Mouse (Mus musculus): Measurements from ENCODE around the gene Sema3f.

- no peak for TF ChIP-seq REST (IDR thresholded peaks at IDR 0.05; ENCODE audit: insufficient read depth, insufficient read length)
- no peak for TF ChIP-seq POLR2A (IDR thresholded peaks at IDR 0.05; ENCODE audit: insufficient read length, low read depth)
- peak in 2 of 3 experiments; percentile 57 to 77 for TF ChIP-seq MYOD1 (IDR thresholded peaks at IDR 0.05; ENCODE audit: control insufficient read depth in 1 of 3, insufficient read length in 2 of 3, low read depth in 2 of 3)
- no peak for TF ChIP-seq MAX (IDR thresholded peaks at IDR 0.05; ENCODE audit: low read depth)
- no peak for TF ChIP-seq E2F4 (IDR thresholded peaks at IDR 0.05; ENCODE audit: insufficient read depth)
- TF ChIP-seq POLR2AphosphoS2 (IDR thresholded peaks at IDR 0.05; ENCODE audit: insufficient read length, low read depth), result no peak
- no peak for TF ChIP-seq USF1 (IDR thresholded peaks at IDR 0.05; ENCODE audit: low read depth)
- peak; percentile 21 for TF ChIP-seq TCF12 (IDR thresholded peaks at IDR 0.05; ENCODE audit: insufficient read depth, poor library complexity, severe bottlenecking)
- TF ChIP-seq CEBPB (IDR thresholded peaks at IDR 0.05; ENCODE audit: insufficient read depth, poor library complexity, severe bottlenecking), result no peak
- TF ChIP-seq MYOG (IDR thresholded peaks at IDR 0.05; ENCODE audit: control insufficient read depth in 1 of 3, insufficient read depth in 1 of 3, insufficient read length in 2 of 3, low read depth in 2 of 3), result peak in 2 of 3 experiments; percentile 42 to 50
- TF ChIP-seq TCF3 (IDR thresholded peaks at IDR 0.05; ENCODE audit: insufficient read length, low read depth), result peak; percentile 56
Observed at GRCm38 (mm10) chr9:107693433-107693987, 16.8 kb downstream of the Sema3f start.

All from myocyte (in vitro differentiated cells).